23 mouse cellular contexts compared by ENCODE assay signal in the genomic region with DNA sequence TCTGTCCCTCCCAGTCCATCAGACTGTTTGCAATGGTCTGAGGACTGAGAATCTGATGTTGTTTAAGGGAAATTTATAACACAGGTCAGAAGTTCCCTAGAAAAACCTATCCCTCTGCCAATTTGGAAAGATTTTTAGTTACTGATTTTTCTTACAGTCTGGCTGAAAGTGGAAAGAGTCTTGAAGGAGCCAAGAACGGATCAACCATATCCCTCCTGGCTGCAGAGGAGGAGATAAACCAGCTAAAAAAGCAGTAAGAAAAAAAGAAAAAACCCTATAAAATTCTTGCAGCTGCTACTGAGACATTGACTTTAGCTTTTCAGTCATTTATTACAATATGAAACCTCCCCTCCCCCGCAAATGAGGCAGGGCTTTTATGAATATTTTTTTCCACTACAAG. TPM values are rescaled to one million over a fixed set of nuclear protein-coding genes. Genes with fewer than 3 reads are reported as not detected.
"Had no signal": no experiment of that assay in that cellular context is flagged by ENCODE, and none has a peak within 500 bp of the region (broad histone marks: within the 10 kb centered on the region; RNA-seq: fewer than 3 reads in every experiment).

No protein-coding gene starts in this region.

- H3K9me3 ChIP-seq: lung, embryonic 15.5 days; midbrain, embryonic 12.5 days; neural tube, embryonic 13.5 days; neural tube, embryonic 15.5 days had no signal

- ATAC-seq: midbrain, embryonic 16.5 days had no signal

- H3K4me2 ChIP-seq: lung, embryonic 15.5 days; midbrain, embryonic 12.5 days; neural tube, embryonic 13.5 days; neural tube, embryonic 15.5 days had no signal

- H3K27ac ChIP-seq: lung, embryonic 15.5 days; midbrain, embryonic 12.5 days; neural tube, embryonic 13.5 days; neural tube, embryonic 15.5 days had no signal

- H3K27me3 ChIP-seq: lung, embryonic 15.5 days; neural tube, embryonic 13.5 days; neural tube, embryonic 15.5 days had no signal

- H3K9ac ChIP-seq: lung, embryonic 15.5 days; midbrain, embryonic 12.5 days; neural tube, embryonic 13.5 days; neural tube, embryonic 15.5 days had no signal

- H3K4me3 ChIP-seq: lung, embryonic 15.5 days; midbrain, embryonic 12.5 days; myocyte; neural tube, embryonic 13.5 days; neural tube, embryonic 15.5 days had no signal

- H3K36me3 ChIP-seq: lung, embryonic 15.5 days; midbrain, embryonic 12.5 days; neural tube, embryonic 13.5 days; neural tube, embryonic 15.5 days had no signal

- DNase-seq: lung, adult 18-20 months; lung, postnatal 10 days; lung, postnatal 4 days; midbrain, embryonic 14.5 days; retina, postnatal 1 day; right cerebral cortex, adult 18-20 months; right cerebral cortex, postnatal 25 days; right cerebral cortex, postnatal 4 days; spleen, adult 18-20 months; thymus, adult 18-20 months; thymus, postnatal 14 days; thymus, postnatal 36 days had no signal

- H3K4me1 ChIP-seq: lung, embryonic 15.5 days; midbrain, embryonic 12.5 days had no signal

RNA-seq across cellular contexts. Expression of gene Spata18, which starts 15.5 kb away (rescaled TPM):
- total RNA-seq: megakaryocyte, adult 5-6 weeks; megakaryocyte-erythroid progenitor cell, adult 5-6 weeks had no signal
- polyA plus RNA-seq: liver, embryonic 16.5 days; myocyte; small intestine, adult 2 months had no signal

RNA-seq across cellular contexts. Expression of gene Lrrc66, which starts 34.4 kb away (rescaled TPM):
- polyA plus RNA-seq: midbrain, embryonic 12.5 days; midbrain, embryonic 14.5 days; midbrain, embryonic 16.5 days; myocyte; neural tube, embryonic 11.5 days; neural tube, embryonic 13.5 days had no signal
